Mouse (Mus musculus): ENCODE measurements at regions not wholly inside any gene's neighbourhood (a gene's known extent, or its start where the extent isn't known, plus 50 kb on each side); places are given as distances from the start of the nearest gene placed in this dataset.

- DNase-seq (ENCODE audit: low read depth, low spot score): peak; percentile 48
These were observed 155.7 kb downstream of the Gm9376 start for GRCm38 (mm10) chr14:118422351-118423001.

- no peak for DNase-seq (ENCODE audit: low read depth, low spot score)
These were observed 156.5 kb downstream of the Gm9376 start for GRCm38 (mm10) chr14:118423269-118423668.

- no peak for DNase-seq (ENCODE audit: low read depth, low spot score)
These were observed 159.8 kb downstream of the Gm9376 start for GRCm38 (mm10) chr14:118426562-118426961.

GRCm38 (mm10) chr14:118430286-118430685 is 163.5 kb downstream of the Gm9376 start:
- no peak for DNase-seq (ENCODE audit: low read depth, low spot score)

- no peak for DNase-seq (ENCODE audit: low read depth, low spot score)
These were observed 164.0 kb downstream of the Gm9376 start for GRCm38 (mm10) chr14:118430740-118431139.

GRCm38 (mm10) chr14:118431241-118431882 is 164.6 kb downstream of the Gm9376 start:
- DNase-seq (ENCODE audit: low read depth, low spot score): no peak
